Mouse (Mus musculus): ENCODE measurements around the gene Bhlhe41. TPM values are rescaled to one million over a fixed set of nuclear protein-coding genes. Genes with fewer than 3 reads are reported as not detected.

Bhlhe41 gene
- polyA plus RNA-seq, 1 experiment from 2014 or later = 1.6 TPM

DNA sequence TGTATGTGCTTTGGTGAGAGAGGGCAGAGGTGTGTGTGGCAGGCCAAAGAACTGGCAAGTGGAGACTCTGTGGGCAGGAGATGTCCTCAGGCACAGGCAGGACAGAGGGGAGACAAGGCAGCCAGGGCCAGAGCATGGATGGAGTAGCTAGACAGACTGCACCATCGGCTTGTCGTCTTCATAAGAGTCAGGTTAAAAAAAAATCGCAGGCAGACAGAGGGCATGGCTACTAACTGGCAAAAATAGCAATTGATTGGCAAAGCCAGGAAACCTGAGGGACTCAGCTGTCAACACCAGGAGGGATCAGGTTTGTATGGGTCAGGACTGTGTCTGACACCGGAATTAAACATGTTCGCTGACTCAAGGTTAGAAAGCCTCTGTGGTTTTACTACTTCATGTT, 10.6 kb downstream of the Bhlhe41 start:
- 76% methylated on average over 5 of the region's 5 CpGs for WGBS
- no peak overlapping the region for H3K4me3 ChIP-seq (ENCODE audit: low read depth, low read length)
- no peak overlapping the region for H3K9ac ChIP-seq (ENCODE audit: low read length)
- ATAC-seq (ENCODE audit: low FRiP score, low TSS enrichment) (no peak), DNase-seq (ENCODE audit: low spot score) (no peak)
- TF ChIP-seq CTCF (IDR thresholded peaks at IDR 0.05; ENCODE audit: low read depth) (no peak), EP300 (optimal IDR thresholded peaks at IDR 0.05) (no peak)
- no peak overlapping the region for H3K27ac ChIP-seq (replicated peaks)
- no peaks in the 10 kb centered on the region for H3K36me3 ChIP-seq (ENCODE audit: control insufficient read depth, insufficient read depth, low read length)
- no peaks in the 10 kb centered on the region for H3K27me3 ChIP-seq (ENCODE audit: control insufficient read depth, insufficient read depth, low read length)
- no peak overlapping the region for H3K4me2 ChIP-seq (replicated peaks; ENCODE audit: low read depth)
- no peaks in the 10 kb centered on the region for H3K9me3 ChIP-seq (ENCODE audit: control insufficient read depth, low read length)
- H3K4me1 ChIP-seq (replicated peaks; ENCODE audit: control insufficient read depth, insufficient read depth) = no peaks in the 10 kb centered on the region

DNA sequence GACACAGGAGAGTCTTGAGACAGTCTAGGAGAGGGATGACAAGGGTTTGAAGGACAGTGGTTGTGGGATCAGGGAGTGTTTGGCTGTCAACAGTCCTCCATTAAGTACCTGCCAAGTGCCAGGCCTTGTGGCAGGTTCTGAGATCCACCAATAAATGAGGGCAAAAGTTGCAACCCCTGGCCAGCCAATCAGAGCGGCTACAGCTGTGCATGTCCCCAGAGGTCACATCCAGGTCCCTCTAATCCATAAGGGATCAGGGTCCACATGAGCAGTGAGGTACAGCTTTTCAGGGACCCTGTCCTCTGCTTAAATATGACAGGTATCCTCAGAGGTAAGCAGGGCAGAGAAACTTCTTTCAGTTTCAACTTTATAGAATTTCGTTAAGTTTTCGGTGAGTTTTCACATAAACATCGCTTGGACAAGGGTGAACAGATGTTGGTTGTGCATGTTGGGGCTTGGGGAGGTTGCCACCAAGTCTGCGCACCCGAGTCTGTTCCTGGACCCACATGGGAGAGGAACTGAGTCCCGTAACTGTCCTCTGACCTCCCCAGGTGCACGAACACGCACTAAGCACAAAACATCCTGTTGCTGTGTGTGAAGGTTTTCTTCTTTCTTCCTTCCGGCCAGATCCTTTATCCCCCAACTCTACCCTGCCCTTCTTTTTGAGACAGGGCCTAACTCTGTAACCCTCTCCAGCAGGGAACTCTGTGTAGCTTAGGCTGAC, 11.8 kb downstream of the Bhlhe41 start:
- TF ChIP-seq CTCF (IDR thresholded peaks at IDR 0.05; ENCODE audit: low read depth) = no peak
- no peak for TF ChIP-seq EP300 (optimal IDR thresholded peaks at IDR 0.05)
- H3K9ac ChIP-seq (ENCODE audit: low read length) = no peak overlapping the region
- WGBS = 87% methylated on average over 10 of the region's 10 CpGs

DNA sequence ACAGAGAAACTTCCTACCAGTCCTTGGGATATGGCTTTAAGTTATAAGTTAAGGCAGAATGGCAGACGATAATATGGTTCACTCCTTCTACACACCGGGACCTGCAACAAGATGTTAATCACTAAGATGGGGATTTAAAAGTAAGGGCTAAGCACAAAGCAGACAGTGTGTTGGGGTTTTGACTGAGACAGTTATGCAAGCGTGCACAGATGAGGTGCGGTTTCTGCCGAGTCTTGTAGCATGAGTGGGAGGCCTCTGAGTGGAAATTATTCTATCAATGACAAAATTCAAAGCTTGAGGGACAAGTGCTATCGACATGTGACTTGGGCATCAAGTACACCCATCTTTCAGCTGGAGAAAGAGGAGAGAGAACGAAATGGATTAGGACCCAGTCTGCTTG, 12.7 kb downstream of the Bhlhe41 start:
- no peak overlapping the region for H3K4me2 ChIP-seq (replicated peaks; ENCODE audit: low read depth)

More for the DNA sequence above, 11.8 kb downstream of the Bhlhe41 start:
- DNase-seq (ENCODE audit: low spot score) (no peak), ATAC-seq (ENCODE audit: low FRiP score, low TSS enrichment) (no peak)
- no peak overlapping the region for H3K4me3 ChIP-seq (ENCODE audit: low read depth, low read length)
- H3K27ac ChIP-seq (replicated peaks) = no peak overlapping the region
- H3K36me3 ChIP-seq (ENCODE audit: control insufficient read depth, insufficient read depth, low read length) = no peaks in the 10 kb centered on the region
- H3K4me2 ChIP-seq (replicated peaks; ENCODE audit: low read depth) = no peak overlapping the region
- no peaks in the 10 kb centered on the region for H3K4me1 ChIP-seq (replicated peaks; ENCODE audit: control insufficient read depth, insufficient read depth)
- no peaks in the 10 kb centered on the region for H3K9me3 ChIP-seq (ENCODE audit: control insufficient read depth, low read length)
- H3K27me3 ChIP-seq (ENCODE audit: control insufficient read depth, insufficient read depth, low read length) = no peaks in the 10 kb centered on the region

DNA sequence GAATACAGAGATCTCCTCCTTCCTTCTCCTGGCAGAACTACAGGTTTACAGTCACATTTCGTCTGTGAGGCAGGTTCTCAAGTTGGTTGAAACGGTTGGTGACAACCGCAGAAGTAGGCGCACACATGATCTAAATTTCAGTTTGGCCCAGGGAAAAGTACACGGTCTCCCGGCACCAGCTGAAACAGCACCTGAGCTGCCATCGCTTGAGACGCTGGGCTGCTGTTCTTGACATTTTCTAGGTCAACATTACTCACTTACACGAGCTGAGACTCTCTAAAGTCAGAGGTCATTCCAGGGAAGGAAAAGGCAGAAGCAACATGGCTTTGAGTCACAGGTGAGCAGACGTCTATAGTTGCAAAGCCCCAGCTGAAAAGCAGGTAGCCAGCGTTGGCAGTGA, 13.4 kb downstream of the Bhlhe41 start:
- Histone ChIP-seq H3K27ac (replicated peaks) (no peak overlapping the region), H3K4me2 (replicated peaks; ENCODE audit: low read depth) (no peak overlapping the region), H3K4me3 (ENCODE audit: low read depth, low read length) (no peak overlapping the region), H3K9me3 (ENCODE audit: control insufficient read depth, low read length) (no peaks in the 10 kb centered on the region), H3K27me3 (ENCODE audit: control insufficient read depth, insufficient read depth, low read length) (no peaks in the 10 kb centered on the region), H3K4me1 (replicated peaks; ENCODE audit: control insufficient read depth, insufficient read depth) (no peaks in the 10 kb centered on the region), H3K36me3 (ENCODE audit: control insufficient read depth, insufficient read depth, low read length) (no peaks in the 10 kb centered on the region), H3K9ac (ENCODE audit: low read length) (no peak overlapping the region)
- WGBS = 61% methylated on average over 11 of the region's 11 CpGs
- ATAC-seq (ENCODE audit: low FRiP score, low TSS enrichment) (no peak), DNase-seq (ENCODE audit: low spot score) (no peak)
- no peak for TF ChIP-seq CTCF (IDR thresholded peaks at IDR 0.05; ENCODE audit: low read depth)
- TF ChIP-seq EP300 (optimal IDR thresholded peaks at IDR 0.05) = no peak

More for the DNA sequence above, 12.7 kb downstream of the Bhlhe41 start:
- no peak for ATAC-seq (ENCODE audit: low FRiP score, low TSS enrichment)
- 87% methylated on average over 7 of the region's 7 CpGs for WGBS
- no peaks in the 10 kb centered on the region for H3K36me3 ChIP-seq (ENCODE audit: control insufficient read depth, insufficient read depth, low read length)
- TF ChIP-seq CTCF (IDR thresholded peaks at IDR 0.05; ENCODE audit: low read depth) (no peak), EP300 (optimal IDR thresholded peaks at IDR 0.05) (no peak)
- H3K9me3 ChIP-seq (ENCODE audit: control insufficient read depth, low read length) = no peaks in the 10 kb centered on the region
- H3K9ac ChIP-seq (ENCODE audit: low read length) = no peak overlapping the region
- no peaks in the 10 kb centered on the region for H3K27me3 ChIP-seq (ENCODE audit: control insufficient read depth, insufficient read depth, low read length)
- H3K4me3 ChIP-seq (ENCODE audit: low read depth, low read length) = no peak overlapping the region
- H3K27ac ChIP-seq (replicated peaks) = no peak overlapping the region
- no peaks in the 10 kb centered on the region for H3K4me1 ChIP-seq (replicated peaks; ENCODE audit: control insufficient read depth, insufficient read depth)
- DNase-seq (ENCODE audit: low spot score) = no peak

DNA sequence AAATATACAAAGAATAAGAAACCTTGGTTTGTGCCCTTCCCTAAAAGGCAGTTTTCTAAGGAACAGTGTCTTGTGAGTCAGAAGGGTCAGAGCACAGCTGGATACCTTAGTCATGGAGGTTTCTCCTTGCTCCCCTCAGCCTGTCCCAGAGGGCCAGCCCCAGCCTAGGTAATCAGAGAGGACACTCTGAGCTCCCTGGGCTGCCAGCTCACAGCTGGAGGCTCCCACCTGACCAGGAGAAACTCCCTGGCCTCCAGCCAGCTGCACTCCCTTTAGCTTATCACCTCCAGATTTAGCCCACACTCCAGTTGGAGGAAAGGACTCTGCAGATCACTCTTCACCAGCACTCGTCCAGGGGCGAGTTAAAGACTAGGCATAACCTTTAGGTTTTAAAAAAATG, 14.6 kb downstream of the Bhlhe41 start:
- no peak overlapping the region for H3K27ac ChIP-seq (replicated peaks)
- H3K36me3 ChIP-seq (ENCODE audit: control insufficient read depth, insufficient read depth, low read length) = no peaks in the 10 kb centered on the region
- H3K4me3 ChIP-seq (ENCODE audit: low read depth, low read length) = no peak overlapping the region
- ATAC-seq (ENCODE audit: low FRiP score, low TSS enrichment) (peak; percentile 40; the same call in 1 of the 2 replicates), DNase-seq (ENCODE audit: low spot score) (peak; percentile 68)
- TF ChIP-seq CTCF (IDR thresholded peaks at IDR 0.05; ENCODE audit: low read depth) (no peak), EP300 (optimal IDR thresholded peaks at IDR 0.05) (no peak)
- no peaks in the 10 kb centered on the region for H3K4me1 ChIP-seq (replicated peaks; ENCODE audit: control insufficient read depth, insufficient read depth)
- no peak overlapping the region for H3K9ac ChIP-seq (ENCODE audit: low read length)
- no peak overlapping the region for H3K4me2 ChIP-seq (replicated peaks; ENCODE audit: low read depth)
- no peaks in the 10 kb centered on the region for H3K9me3 ChIP-seq (ENCODE audit: control insufficient read depth, low read length)
- 46% methylated on average over 2 of the region's 2 CpGs for WGBS
- no peaks in the 10 kb centered on the region for H3K27me3 ChIP-seq (ENCODE audit: control insufficient read depth, insufficient read depth, low read length)

DNA sequence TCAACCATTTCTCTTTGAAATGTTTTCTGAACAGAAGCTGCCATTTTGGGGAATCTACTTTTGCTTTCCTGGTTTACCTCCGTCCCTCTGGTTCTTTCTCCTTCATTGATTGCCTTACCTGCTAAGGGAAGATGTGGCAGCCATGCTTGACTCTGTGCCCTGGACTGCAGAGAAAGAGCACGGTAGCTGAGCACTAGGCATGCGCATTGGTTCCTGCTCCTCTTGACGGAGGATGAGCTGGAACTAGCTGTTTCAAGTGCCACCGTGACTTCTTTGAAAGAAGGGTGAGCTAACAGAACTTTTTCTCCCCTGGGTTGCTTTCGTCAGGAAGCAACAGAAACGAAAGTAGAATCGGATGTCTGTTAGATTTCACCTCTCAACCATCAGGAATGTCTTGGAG, 17.7 kb downstream of the Bhlhe41 start:
- Histone ChIP-seq H3K4me1 (replicated peaks; ENCODE audit: control insufficient read depth, insufficient read depth) (no peaks in the 10 kb centered on the region), H3K27me3 (ENCODE audit: control insufficient read depth, insufficient read depth, low read length) (no peaks in the 10 kb centered on the region), H3K4me3 (ENCODE audit: low read depth, low read length) (no peak overlapping the region), H3K9ac (ENCODE audit: low read length) (no peak overlapping the region), H3K4me2 (replicated peaks; ENCODE audit: low read depth) (no peak overlapping the region), H3K36me3 (ENCODE audit: control insufficient read depth, insufficient read depth, low read length) (no peaks in the 10 kb centered on the region), H3K9me3 (ENCODE audit: control insufficient read depth, low read length) (no peaks in the 10 kb centered on the region), H3K27ac (replicated peaks) (no peak overlapping the region)
- DNase-seq (ENCODE audit: low spot score) (no peak), ATAC-seq (ENCODE audit: low FRiP score, low TSS enrichment) (no peak)
- WGBS = 90% methylated on average over 8 of the region's 8 CpGs
- no peak for TF ChIP-seq EP300 (optimal IDR thresholded peaks at IDR 0.05)
- TF ChIP-seq CTCF (IDR thresholded peaks at IDR 0.05; ENCODE audit: low read depth) = no peak
